Mouse (Mus musculus) lung, embryonic 15.5 days (tissue): ENCODE results near the gene Pop5. TPM values are rescaled to one million over a fixed set of nuclear protein-coding genes. Genes with fewer than 3 reads are reported as not detected.

ENCODE experiments used
- ATAC-seq: fragments of 200-750 bp; cut with Nextera tagmentation; 2 replicates; pipeline ENCODE4 v1.8.0; 2017; ENCODE audit warnings: moderate number of reproducible peaks, borderline replicate concordance; ENCODE audit not compliant: low FRiP score, low TSS enrichment; ENCODE audit errors: extremely low read depth
- H3K27ac ChIP-seq: fragments of 300-500 bp; sonication (generic); 2 replicates; pipeline ENCODE4 v1.5.1; 2015; ENCODE audit warnings: moderate library complexity, mild to moderate bottlenecking, inconsistent platforms
- H3K27me3 ChIP-seq: fragments of 300-500 bp; sonication (generic); 2 replicates; pipeline ENCODE4 v1.6.1; 2015; ENCODE audit warnings: inconsistent platforms
- H3K36me3 ChIP-seq: fragments of 300-500 bp; sonication (generic); 2 replicates; pipeline ENCODE4 v1.6.1; 2015; ENCODE audit warnings: inconsistent platforms
- H3K4me1 ChIP-seq: fragments of 300-500 bp; sonication (generic); 2 replicates; pipeline ENCODE4 v1.6.1; 2015; ENCODE audit warnings: inconsistent platforms
- H3K4me2 ChIP-seq: fragments of 300-500 bp; sonication (generic); 2 replicates; pipeline ENCODE4 v1.6.1; 2015; ENCODE audit warnings: inconsistent platforms, mild to moderate bottlenecking, moderate library complexity
- H3K4me3 ChIP-seq: fragments of 300-500 bp; sonication (generic); 2 replicates; pipeline ENCODE4 v1.5.1; 2015; ENCODE audit warnings: mild to moderate bottlenecking, inconsistent platforms
- H3K9ac ChIP-seq: fragments of 300-500 bp; sonication (generic); 2 replicates; pipeline ENCODE4 v1.6.1; 2015; ENCODE audit warnings: inconsistent platforms
- H3K9me3 ChIP-seq: fragments of 300-500 bp; sonication (generic); 2 replicates; pipeline ENCODE4 v1.6.1; 2016; ENCODE audit warnings: inconsistent platforms
- WGBS: fragments of 180-500 bp; shearing (Covaris S2); methylation state at CpG from one replicate; pipeline ENCODE4 v1.1.7; 2015; 5-methylcytosine and 5-hydroxymethylcytosine counted together
- polyA plus RNA-seq: library from polyadenylated mRNA; unstranded; fragments of >200 nt; fragmentation: Nextera tagmentation; extraction: Ambion mirVana; gene quantifications from 2 replicates; pipeline ENCODE4 v1.2.1, GENCODE M21; 2015

The Pop5 gene
- polyA plus RNA-seq, 1 experiment from 2014 or later = 112 TPM

DNA sequence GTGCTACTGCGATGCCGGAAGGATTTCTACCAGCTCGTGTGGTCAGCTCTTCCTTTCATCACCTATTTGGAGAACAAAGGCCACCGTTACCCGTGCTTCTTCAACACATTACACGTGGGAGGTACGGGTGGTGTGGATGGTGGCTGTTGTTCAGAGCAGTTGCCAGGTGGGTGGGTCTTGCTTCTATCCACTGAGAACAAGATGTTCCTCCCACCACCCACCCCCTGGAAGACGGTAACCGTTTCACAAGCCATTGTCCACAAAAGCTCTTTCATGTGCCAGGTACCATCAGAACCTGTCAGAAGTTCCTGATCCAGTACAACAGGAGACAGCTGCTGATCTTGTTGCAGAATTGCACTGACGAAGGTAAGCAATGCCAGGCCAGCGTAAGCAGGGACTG is 4.6 kb downstream of the Pop5 start:
- Histone ChIP-seq H3K4me2 (no peak overlapping the region), H3K9ac (no peak overlapping the region), H3K4me1 (peaks cover 15% of the 10 kb centered on the region), H3K36me3 (peaks cover 53% of the 10 kb centered on the region), H3K9me3 (no peaks in the 10 kb centered on the region), H3K4me3 (no peak overlapping the region), H3K27ac (no peak overlapping the region), H3K27me3 (0 out of 2 replicates have a peak, but pooled peaks cover 1% of the 10 kb centered on the region)
- 77% methylated on average over 11 of the region's 11 CpGs for WGBS
- ATAC-seq = no peak

DNA sequence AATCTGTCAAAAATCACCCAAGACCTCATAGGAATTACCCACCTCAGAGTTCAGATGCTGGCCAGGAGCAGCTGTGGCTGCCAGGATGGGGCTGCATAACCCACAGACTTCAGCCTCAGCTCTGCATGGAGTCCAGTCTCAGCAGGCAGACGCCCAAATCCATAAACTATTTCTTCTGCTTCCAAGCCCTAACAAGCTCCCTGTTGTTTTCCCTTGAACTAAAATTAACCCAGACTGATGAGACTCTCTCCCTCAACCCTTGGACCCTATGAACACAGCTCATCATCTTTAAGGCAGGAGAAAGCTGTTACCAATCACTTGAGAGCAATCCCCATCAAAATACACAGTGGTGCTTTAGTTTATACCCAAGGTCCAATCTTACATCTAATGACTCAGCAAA is 19.8 kb downstream of the Pop5 start:
- whole genome bisulfite sequencing = 76% methylated on average over 1 of the region's 1 CpGs
- peaks cover 66% of the 10 kb centered on the region for H3K36me3 ChIP-seq
- no peaks in the 10 kb centered on the region for H3K27me3 ChIP-seq

DNA sequence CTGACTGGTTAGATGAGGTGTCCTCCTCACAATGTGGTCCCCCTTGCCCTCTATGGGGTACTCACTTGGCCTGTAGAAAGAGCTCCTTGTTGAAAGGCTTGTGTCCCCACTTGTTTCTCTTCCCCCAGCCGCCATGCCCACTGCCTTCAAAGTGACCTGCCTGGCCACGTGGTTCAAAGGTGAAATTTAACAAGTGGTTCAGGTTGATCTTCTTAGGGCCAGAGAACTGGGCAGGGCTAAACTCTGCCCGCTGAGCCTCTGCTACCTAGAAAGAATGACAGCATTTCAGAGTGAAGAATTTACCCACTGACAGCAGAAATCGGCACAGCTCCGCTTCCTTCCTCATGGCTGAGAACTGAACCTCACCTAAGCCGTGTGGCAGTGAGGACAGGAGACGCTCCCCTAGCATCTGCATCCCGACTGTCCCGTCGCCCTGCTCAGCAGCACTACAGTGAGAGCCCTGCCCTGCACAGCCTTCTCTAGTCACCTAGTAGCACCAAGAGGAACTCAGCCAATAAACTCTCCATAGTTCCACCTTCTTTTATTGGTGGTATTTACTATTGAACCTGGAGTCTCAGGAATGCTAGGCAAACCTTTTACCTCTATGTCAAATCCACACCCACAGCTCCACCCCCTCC is 21.4 kb downstream of the Pop5 start:
- 87% methylated on average over 10 of the region's 10 CpGs for WGBS
- no peak overlapping the region for H3K4me2 ChIP-seq
- no peaks in the 10 kb centered on the region for H3K27me3 ChIP-seq
- no peak overlapping the region for H3K27ac ChIP-seq
- no peak; the same call in 1 of the 2 replicates for ATAC-seq
- no peaks in the 10 kb centered on the region for H3K9me3 ChIP-seq
- no peak overlapping the region for H3K4me3 ChIP-seq
- H3K36me3 ChIP-seq = peaks cover 53% of the 10 kb centered on the region
- no peak overlapping the region for H3K9ac ChIP-seq
- H3K4me1 ChIP-seq = no peaks in the 10 kb centered on the region

More for the DNA sequence above, 19.8 kb downstream of the Pop5 start:
- Histone ChIP-seq H3K4me1 (no peaks in the 10 kb centered on the region), H3K27ac (no peak overlapping the region), H3K4me2 (no peak overlapping the region), H3K9me3 (no peaks in the 10 kb centered on the region), H3K4me3 (no peak overlapping the region), H3K9ac (no peak overlapping the region)
- ATAC-seq = no peak

DNA sequence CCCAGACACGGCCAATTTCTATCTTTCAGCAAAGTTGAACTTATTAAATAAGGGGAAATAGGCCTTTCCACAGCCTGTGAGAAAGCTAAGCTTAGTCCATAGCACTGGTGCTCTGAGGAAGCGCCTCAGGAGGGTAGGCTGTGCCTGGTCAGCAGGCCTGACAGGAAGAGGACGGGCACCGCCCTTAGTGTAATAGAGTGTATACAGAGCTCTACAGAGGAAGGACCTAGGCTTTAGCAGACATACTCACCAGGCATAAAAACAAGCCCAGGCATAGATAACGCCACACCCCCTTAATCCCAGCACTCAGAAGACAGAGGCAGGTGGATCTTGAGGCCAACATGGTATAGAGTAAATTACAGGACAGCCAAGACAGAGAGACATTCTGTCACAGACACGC is 24.7 kb downstream of the Pop5 start:
- no peak for ATAC-seq
- H3K4me2 ChIP-seq = no peak overlapping the region
- 83% methylated on average over 6 of the region's 6 CpGs for WGBS
- H3K9me3 ChIP-seq = no peaks in the 10 kb centered on the region
- H3K4me3 ChIP-seq = no peak overlapping the region
- H3K27ac ChIP-seq = no peak overlapping the region
- H3K4me1 ChIP-seq = no peaks in the 10 kb centered on the region
- peaks cover 52% of the 10 kb centered on the region for H3K36me3 ChIP-seq
- no peak overlapping the region for H3K9ac ChIP-seq
- H3K27me3 ChIP-seq = no peaks in the 10 kb centered on the region

DNA sequence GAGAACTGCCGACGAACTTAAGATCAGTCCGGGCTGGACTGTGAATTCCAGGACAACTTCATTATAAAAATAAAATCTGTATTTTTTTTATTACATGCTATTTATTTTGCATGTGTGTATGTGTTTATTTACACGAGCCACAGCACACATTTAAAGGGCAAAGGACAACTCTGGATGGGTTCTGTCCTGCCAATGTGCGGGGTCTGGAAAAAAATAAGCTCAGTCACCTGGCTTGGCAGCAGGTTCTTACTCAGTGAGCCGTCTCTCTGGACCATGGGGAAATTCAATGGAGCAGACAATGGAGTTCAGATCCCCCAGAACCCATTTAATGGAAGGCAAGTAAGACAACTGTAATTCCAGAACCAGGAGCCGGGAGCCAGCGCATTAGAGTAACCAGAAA is 25.5 kb downstream of the Pop5 start:
- Histone ChIP-seq H3K27ac (no peak overlapping the region), H3K4me1 (peaks cover 3% of the 10 kb centered on the region; the same call in 1 of the 2 replicates), H3K36me3 (peaks cover 45% of the 10 kb centered on the region), H3K27me3 (no peaks in the 10 kb centered on the region), H3K9ac (no peak overlapping the region), H3K9me3 (no peaks in the 10 kb centered on the region), H3K4me2 (no peak overlapping the region), H3K4me3 (no peak overlapping the region)
- no peak for ATAC-seq
- 86% methylated on average over 8 of the region's 8 CpGs for WGBS

DNA sequence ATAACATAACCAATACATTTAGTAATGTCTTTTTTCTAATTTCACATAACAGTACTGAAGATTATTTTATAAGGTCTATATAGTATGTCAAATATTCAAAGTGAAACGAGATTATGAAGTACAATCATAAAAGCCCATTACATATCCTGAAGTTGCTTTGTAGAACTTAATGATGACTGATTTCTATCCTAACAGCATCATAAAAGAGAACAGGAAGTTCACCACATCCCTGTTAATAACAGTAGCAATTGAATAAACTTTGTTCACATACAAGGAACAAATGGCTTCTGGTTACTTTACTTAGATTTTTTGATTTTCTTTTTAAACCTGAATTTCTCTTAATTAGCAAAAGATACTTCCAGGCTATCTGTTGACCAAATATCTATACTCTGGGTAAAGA is 26.2 kb downstream of the Pop5 start:
- no peaks in the 10 kb centered on the region for H3K9me3 ChIP-seq
- H3K4me2 ChIP-seq = no peak overlapping the region
- no peak overlapping the region for H3K27ac ChIP-seq
- no peak overlapping the region for H3K9ac ChIP-seq
- peaks cover 45% of the 10 kb centered on the region for H3K36me3 ChIP-seq
- no peaks in the 10 kb centered on the region for H3K27me3 ChIP-seq
- peaks cover 7% of the 10 kb centered on the region; the same call in 1 of the 2 replicates for H3K4me1 ChIP-seq
- no peak overlapping the region for H3K4me3 ChIP-seq
- 65% methylated on average over 1 of the region's 1 CpGs for WGBS
- ATAC-seq = no peak

DNA sequence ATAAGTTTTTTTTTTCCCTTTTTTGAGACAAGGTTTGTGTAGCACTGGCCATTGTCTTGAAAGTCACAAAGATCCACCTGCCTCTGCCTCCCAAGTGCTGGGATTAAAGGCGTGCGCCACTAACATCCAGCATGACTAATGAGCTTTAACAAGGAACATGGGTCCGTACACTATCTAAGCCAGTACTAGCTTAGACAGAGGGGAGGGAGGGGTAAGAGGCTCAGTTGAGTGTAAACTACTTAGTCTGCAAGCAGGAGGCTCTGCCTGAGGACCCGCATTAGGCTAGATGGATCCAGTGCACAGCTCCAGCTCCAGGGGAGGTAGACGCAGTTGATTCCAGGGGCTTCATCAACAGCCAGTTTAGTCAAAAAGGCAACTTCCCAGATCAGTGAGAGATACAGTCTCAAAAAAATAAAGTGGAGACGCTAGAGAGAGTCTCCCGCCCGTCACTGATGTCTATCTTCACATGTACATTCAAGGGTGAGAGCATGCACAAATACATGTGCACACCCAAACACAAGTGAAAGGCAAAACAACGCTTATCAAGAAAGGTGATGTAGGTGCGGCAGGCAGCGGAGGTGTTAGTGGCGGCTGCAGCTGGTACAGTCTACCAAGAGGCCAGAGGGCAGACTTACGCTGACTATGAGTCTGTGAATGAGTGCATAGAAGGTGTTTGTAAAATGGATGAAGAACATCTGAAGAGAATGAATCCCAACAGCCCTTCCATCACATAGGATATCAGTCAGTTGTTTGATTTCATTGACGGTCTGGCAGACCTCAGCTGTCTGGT is 27.1 kb downstream of the Pop5 start:
- H3K36me3 ChIP-seq = peaks cover 42% of the 10 kb centered on the region

DNA sequence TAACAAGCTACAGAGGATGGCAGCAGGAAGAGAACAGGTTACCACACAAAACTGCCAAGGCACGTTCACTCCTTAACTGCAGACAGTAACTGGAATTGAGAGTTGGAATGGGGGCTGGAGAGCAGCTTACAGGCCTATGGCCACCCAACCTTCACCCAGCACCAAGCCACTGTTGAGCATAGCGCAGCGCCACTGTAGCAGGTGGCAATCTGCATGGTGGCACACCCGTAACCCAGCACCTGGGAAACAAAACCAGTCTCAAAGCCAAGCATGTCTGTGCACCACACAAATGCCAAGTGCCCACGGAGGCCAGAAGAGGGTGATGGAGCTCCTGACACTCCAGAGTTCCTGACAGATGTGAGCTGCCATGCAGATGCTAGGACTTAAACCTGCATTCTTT is 30.7 kb downstream of the Pop5 start:
- Histone ChIP-seq H3K4me2 (no peak overlapping the region), H3K9me3 (no peaks in the 10 kb centered on the region), H3K9ac (no peak overlapping the region), H3K27me3 (no peaks in the 10 kb centered on the region), H3K36me3 (peaks cover 27% of the 10 kb centered on the region; the same call in 1 of the 2 replicates), H3K27ac (no peak overlapping the region), H3K4me1 (peaks cover 37% of the 10 kb centered on the region), H3K4me3 (no peak overlapping the region)
- 85% methylated on average over 5 of the region's 5 CpGs for WGBS
- no peak for ATAC-seq

More for the DNA sequence above, 27.1 kb downstream of the Pop5 start:
- no peak overlapping the region for H3K4me2 ChIP-seq
- ATAC-seq = no peak
- no peak overlapping the region for H3K4me3 ChIP-seq
- H3K4me1 ChIP-seq = peaks cover 14% of the 10 kb centered on the region
- no peaks in the 10 kb centered on the region for H3K27me3 ChIP-seq
- 86% methylated on average over 14 of the region's 14 CpGs for WGBS
- H3K9me3 ChIP-seq = no peaks in the 10 kb centered on the region
- H3K9ac ChIP-seq = no peak overlapping the region
- H3K27ac ChIP-seq = no peak overlapping the region

DNA sequence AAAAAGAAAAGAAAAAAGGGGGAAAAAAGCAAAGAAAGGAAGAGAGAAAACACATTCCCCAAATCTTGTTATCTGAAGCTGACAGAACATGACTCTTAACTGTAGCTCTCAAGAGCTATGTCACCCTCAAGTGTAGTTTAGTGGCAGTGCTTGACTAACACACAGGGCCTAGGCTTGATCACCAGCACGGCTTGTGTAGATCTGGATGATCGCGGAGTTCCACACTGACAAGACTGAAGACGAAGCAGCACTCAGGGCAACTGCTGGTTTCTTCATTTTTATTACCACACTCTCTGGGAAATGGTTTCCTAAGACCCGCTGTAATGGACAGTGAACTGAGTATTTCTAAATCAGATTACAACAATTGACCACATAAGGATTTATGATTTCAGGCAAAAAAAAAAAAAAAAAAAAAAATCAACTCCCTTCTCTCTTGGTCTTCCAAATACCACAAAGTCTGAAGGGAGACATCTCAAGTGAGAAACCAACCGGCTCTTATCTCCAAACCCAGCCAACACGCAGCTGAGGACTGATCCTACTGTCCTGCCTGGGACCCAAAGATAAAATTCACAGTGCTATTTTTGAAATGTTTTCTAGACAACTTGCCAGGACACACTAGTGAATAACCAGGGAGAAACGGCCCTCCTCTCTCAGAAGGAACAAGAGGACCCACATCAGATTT is 31.3 kb downstream of the Pop5 start:
- ATAC-seq = no peak
- 57% methylated on average over 8 of the region's 8 CpGs for WGBS
- H3K9me3 ChIP-seq = no peaks in the 10 kb centered on the region
- no peak overlapping the region for H3K9ac ChIP-seq
- no peak overlapping the region for H3K4me2 ChIP-seq
- no peak overlapping the region for H3K27ac ChIP-seq
- no peak overlapping the region for H3K4me3 ChIP-seq
- no peaks in the 10 kb centered on the region for H3K27me3 ChIP-seq
- H3K36me3 ChIP-seq = peaks cover 27% of the 10 kb centered on the region; the same call in 1 of the 2 replicates
- peaks cover 39% of the 10 kb centered on the region for H3K4me1 ChIP-seq

DNA sequence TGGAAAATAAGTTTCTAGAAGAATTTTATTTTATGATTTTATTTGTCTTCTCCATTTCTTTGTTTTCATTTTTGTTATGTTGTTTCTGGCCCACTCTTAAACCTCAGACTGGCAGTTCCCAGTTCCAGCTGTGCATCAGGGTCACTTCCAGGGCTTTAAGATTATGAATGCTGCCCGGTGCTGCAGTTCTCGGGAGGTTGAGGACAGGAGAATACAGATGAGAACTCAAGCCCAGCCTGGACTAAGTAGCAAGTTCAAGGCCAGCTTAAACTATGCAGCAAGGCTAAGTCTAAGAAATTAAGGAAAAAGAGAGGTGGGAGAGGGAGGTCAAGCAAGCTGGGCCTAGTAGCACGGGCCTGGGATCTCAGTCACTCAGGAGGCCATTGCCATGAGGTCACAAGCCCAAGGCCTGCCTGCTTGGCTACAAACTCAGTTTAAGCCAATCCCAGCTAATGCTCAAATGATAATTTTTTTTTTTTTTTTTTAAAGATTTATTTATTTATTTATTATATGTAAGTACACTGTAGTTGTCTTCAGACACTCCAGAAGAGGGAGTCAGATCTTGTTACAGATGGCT is 31.9 kb downstream of the Pop5 start:
- Histone ChIP-seq H3K4me3 (no peak overlapping the region), H3K27ac (no peak overlapping the region), H3K4me2 (0 out of 2 replicates have a peak overlapping the region, but pooled peaks have one; percentile 2)

DNA sequence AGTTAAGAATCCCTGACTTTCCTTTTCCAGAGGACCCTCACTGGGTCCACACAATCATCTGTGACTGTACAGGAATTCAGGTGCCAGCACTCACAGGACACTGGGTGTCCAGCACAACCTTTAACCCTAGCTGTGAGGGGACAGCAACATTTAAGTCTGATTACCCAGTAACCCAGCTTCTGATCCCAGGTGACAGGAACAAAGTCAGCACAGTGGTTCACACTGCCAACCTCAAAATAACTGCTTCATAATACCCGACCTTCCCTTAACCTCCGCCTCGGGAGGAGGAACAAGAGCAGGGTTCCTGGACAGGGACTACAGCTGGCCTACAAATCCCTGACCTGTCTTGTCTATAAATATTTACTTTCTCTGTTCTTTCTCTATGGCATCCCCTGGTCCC is 32.6 kb downstream of the Pop5 start:
- H3K9ac ChIP-seq = no peak overlapping the region
- no peak overlapping the region for H3K4me3 ChIP-seq
- no peaks in the 10 kb centered on the region for H3K9me3 ChIP-seq
- ATAC-seq = no peak
- H3K27ac ChIP-seq = no peak overlapping the region
- no peak overlapping the region for H3K4me2 ChIP-seq
- H3K36me3 ChIP-seq = peaks cover 22% of the 10 kb centered on the region; the same call in 1 of the 2 replicates
- peaks cover 41% of the 10 kb centered on the region for H3K4me1 ChIP-seq
- WGBS = 46% methylated on average over 3 of the region's 3 CpGs
- H3K27me3 ChIP-seq = no peaks in the 10 kb centered on the region

More for the DNA sequence above, 31.9 kb downstream of the Pop5 start:
- peaks cover 39% of the 10 kb centered on the region for H3K4me1 ChIP-seq
- WGBS = 66% methylated on average over 3 of the region's 3 CpGs
- ATAC-seq = no peak
- H3K36me3 ChIP-seq = peaks cover 27% of the 10 kb centered on the region; the same call in 1 of the 2 replicates
- no peaks in the 10 kb centered on the region for H3K9me3 ChIP-seq
- H3K27me3 ChIP-seq = no peaks in the 10 kb centered on the region
- H3K9ac ChIP-seq = no peak overlapping the region
